Mouse (Mus musculus): Measurements from ENCODE around the gene Eif3f.
A peak's percentile ranks its signal among the peaks of the same experiment; 100 is the strongest.

Gene Eif3f

DNA sequence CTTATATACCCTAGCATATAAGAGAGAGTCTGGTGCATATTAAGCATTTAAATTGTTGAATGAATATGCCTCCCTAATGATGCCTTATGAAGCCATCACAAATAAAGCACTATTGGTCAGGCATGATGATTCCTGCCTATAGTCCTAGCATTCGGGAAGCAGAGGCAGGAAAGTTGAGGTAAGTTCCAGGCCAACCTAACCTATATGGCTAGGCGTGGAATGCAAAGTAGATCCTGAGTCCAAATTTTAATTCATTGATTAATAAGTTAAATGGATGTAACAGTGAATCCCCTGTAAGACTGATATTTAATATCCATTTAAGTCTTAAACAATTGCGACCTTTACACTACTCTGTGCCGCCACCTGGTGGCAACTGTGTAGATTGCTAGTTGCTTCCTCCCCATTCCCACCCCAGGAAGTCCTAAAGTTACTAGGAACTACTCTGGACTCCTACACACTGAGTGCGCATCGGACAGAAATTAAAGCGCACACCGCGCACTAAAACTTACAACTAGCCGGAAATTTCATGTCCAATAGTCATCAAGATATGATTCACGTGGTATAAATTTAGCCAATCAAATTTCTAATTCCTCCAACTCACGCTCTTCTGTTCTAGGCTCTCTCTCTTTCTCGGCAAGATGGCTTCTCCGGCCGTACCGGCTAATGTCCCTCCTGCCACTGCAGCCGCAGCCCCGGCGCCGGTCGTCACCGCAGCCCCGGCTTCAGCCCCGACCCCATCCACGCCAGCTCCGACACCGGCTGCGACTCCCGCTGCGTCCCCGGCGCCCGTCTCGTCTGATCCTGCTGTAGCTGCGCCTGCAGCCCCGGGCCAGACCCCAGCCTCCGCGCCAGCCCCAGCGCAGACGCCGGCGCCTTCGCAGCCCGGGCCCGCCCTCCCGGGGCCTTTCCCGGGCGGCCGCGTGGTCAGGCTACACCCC lies at the start of gene Eif3f:
Gene Eif3f, plus strand, starts transcription at position 624 of the 938 bp plus-strand sequence.
- DNase-seq: peak; percentile 95 to 98

DNA sequence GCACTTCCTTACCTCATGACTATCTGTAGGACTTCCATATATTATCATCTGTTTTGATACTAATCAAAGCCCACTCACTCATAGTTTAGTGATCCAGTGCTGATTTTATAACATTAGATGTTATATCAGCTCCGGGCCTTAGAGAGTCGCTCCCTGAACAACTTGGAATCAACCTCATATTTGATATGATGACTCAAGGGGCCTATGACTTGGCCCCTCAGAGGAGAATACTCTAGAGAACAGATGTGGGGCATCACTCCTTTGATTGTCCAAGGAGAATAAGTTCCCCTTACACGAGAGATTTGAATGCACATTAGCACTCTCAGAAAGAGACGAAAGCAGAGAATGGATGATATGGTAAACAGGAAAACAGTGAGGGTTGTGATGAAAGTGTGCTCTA lies 49.3 kb upstream of the Eif3f start, which contains the start of gene Olfr518:
Gene Olfr518, minus strand, starts transcription at position 101 of the 400 bp plus-strand sequence.
- no peak for DNase-seq

DNA sequence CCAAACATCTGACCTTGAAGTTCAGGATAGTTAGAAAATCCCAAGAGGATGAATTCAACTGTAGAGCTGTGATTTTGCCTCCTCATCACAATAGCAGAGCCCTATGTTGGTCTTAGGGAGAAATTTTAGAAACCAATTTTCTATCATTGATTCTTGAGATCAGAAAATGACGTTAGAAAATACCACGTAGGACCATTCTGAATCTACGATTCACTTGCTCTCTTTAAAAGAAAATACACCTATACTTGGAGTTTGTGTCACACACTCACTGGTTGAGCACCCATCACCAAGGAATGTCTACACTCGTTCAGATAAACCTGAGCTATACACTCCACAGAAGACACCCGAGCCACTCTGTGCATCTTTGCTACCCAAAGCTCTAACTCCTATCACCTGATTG lies 39.9 kb upstream of the Eif3f start, which contains the start of gene Olfr519:
Gene Olfr519, minus strand, starts transcription at position 101 of the 400 bp plus-strand sequence.
- DNase-seq: no peak

DNA sequence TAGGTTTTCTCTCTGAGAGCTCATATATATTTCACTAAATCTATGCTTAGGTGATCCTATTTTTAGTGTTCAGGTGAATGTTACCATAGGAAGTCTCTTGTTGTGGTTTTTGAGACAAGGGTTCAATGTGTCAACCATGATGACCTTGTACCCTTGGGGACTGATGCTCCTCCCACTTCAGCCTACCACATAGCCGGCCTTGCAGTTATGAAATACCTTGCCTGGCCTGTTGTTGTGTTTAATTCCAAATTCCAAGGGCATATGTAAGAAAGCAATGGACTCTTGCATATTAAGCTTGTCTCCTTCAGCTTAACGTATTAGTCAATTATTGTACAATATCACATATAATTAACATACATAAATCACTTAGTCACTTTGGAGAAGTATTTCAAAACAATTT lies 30.2 kb upstream of the Eif3f start:
- DNase-seq: no peak

DNA sequence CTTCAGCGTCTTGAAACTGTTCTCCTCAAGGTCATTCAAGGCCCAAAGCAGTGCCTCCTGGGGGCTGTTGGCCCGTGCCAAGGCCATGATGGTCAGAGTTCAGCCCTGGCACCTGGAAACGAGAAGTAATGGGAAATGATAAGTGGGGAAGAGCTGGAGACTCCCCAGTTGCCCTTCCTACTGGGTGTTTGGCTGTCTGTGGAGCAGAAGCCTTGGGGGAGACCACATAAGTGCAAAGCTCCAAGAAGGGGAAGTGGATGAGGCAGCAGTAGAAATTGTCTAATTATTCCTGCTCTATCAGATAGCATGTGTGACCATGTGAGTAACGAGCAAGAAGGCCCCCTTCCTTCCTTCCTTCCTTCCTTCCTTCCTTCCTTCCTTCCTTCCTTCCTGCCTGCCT lies 7.2 kb upstream of the Eif3f start:
- no peak for DNase-seq

DNA sequence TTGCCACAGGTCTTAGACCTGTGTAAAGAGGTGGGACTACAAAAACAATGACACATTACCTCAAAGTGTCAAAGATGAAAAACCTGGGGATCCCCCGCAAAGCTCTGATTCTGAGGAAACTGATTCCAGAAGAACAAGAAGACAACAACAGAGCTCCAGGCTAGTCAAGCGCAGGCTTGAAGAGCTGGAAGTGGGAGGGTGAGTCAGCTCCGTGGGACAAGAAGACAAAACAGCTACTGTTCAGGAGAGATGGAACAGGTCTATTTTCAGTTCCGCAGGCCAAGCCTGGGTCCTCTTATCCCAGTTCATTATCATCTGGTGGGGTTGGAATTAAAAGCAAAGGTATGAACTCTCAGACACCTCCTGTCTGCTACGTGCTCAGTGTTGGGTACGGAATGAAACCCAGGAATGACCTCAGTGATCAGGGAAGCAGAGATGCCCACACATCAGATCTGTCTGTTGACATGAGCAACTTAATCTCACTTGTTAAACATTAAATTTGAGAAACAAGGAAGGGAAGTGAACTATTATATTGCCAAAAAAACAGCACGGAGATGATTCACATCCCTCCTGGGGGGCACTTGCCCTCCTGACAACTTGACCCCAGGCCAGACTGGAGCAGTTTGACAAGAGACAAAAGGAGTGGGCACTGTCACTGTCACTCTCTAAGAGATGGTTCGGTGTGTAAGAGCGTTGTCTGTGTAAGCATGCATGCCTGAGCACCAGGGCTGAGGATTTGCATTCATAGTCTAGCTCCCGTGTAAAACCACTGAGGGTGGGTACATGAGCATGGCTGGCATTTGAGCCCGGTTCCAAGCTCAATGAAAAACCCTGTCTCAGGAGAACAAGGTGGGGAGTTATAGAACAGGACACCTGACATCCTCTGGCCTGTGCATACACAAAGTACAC lies 5.7 kb upstream of the Eif3f start:
- DNase-seq: no peak

DNA sequence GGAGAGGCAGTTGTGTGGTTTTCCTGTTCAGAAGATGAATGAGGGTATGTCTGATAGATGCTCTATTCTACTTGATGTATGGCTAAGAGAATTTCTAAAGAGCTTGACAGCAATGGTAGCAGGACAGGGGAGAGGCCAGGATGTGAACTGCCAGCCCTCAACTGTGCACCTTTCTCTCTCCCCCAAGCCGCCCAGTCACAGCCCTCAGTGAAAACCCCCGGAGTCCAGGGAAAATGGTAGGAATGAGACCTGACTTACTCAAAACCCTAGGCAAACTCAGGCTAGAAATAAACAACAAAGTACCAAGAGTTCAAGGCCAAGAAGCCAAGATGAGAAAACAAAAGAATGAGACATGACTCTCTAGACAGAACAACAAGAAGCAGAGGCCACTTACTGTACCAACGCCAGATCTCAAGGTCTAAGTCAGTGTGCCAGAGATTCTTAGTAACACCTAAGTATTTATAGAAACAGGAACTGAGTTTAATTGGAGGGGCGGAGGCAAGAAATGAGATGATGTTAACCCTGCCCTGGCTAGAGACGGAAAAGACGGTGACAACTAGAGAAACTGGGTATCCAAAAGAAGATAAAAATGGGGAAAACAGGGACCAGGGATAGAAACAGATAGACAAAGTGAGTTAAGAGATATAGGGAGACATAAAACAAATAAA lies 4.4 kb upstream of the Eif3f start, which contains the start of gene Nlrp10:
Gene Nlrp10, minus strand, starts transcription at position 453 of the 668 bp plus-strand sequence.
- no peak for DNase-seq

DNA sequence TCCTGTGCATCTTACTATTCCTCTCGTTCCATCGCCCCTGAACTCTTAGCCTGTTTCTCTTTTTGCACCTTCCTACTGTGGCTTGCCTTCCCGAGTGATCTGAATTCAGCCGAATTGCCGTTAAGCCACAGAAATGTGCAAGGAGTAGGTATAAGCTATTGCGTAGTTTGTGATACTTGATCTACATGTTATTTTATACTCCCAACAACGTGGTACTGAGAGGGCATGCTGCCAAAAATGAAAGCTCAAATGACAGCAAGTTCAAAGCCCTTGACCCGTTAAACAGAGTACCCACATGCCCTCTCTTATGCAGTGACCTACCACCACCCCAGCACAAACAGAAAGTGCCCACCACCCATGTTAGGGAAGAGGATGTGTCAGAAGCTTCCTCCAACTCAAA lies 619 bp downstream of the Eif3f start:
- DNase-seq: no peak

DNA sequence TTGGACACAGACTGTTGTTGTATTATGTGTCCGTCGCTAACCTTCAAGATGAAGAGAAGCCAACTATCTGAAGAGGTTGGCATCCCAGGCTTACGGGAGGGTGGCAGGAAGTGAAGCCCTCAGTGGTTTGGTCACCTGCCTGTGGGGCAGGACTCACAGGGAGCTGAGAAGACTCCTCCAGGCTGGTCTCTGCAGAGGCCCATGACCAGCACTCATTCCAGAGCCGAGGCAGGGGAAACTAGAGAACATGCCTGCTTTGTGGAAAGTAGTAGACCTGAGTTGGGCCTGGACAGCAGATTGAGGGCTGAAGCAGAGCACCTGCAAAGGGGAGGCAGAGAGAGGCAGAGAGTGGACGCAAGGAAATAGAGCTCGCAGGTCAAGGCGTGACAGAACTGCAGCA lies 1.2 kb downstream of the Eif3f start:
- no peak for DNase-seq

DNA sequence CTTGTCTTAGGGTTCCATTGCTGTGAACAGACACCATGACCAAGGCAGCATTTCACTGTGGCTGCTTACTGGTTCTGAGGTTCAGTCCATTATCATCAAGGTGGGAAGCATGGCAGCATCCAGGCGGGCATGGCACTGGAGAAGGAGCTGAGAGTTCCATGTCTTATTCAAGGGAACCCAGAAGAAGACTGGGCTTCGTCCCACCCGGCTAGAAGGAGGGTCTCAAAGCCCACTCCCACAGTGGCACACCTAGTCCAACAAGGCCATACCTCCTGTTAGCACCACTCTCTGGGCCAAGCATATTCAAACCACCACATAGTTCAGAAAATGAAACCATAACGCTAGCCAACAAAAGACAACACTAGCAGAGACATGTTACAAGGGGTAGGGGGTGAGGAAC lies 2.4 kb downstream of the Eif3f start:
- no peak for DNase-seq

DNA sequence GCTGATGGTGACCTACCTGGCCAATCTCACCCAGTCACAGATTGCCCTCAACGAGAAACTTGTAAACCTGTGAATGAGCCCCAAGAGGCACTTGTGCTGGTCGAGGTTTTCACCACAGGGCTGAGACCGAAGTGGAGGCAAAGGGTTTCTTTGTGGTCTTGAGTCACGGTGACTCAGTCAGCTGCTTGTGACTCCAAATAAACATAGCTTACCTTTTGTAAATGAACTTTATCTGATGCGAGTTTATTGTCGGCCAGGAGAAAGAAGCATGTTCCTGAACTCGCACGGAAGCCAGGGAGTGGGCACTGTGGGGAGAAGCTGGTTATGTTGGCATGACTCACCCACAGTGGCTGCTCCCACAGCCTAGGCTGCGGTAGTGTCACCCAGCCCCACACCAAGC lies 7.2 kb downstream of the Eif3f start:
- no peak for DNase-seq

DNA sequence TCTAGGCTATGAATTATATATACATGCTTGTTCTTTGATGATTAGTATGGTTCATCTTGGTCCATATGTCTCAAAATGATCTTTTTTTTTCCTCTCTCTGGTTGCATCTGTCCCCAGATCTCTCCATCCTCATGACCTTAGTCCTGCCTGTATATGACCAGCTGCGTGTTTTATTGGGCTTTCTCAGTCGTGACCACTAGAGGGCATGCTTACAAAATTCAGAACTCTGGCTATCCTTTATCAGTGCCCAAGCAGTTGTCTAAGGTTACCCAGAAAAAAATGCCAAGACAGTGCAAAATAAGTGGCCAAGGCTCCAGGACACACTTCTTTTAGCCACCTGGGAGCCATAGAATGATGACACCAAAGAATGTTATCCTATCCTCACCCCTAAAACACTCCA lies 9.8 kb downstream of the Eif3f start:
- peak; percentile 34 to 67 for DNase-seq

DNA sequence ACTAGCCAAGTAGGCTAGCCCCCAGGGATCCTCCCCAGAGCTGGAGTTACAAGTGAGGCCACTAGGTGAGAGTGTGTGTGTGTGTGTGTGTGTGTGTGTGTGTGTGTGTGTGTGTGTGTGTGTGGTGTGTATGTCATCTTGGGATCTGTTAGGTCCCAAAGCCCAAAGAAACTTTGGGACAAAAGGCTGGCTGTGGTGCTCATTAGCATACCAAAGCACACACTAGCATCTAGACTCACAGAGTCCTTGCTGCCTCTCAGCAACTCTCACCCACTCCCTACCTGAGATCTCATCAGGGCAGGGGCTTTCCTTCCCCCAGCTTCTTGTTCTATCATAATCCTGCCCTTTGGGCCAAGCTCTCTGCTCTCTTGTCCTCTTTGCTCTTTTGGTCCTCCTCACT lies 14.4 kb downstream of the Eif3f start:
- DNase-seq: no peak

DNA sequence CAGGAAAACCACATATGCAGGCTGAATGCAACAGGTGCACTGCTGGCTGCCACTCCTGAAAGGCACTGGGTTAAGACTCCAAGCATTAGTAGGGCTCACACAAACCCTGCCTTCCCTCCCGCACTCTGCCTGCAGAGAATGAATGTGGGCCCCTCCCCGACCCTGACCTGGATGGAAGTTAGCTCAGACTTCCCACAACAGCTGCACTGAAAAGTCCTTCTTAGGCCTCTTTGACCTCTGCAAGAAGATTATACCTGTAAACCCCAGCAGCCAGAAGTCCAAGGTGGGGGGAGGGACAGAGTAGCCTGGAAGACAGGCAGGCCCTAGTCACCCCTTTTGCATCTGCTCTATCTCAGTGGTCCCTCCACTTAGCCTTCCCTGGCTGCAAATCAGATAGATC lies 15.1 kb downstream of the Eif3f start:
- no peak for DNase-seq

DNA sequence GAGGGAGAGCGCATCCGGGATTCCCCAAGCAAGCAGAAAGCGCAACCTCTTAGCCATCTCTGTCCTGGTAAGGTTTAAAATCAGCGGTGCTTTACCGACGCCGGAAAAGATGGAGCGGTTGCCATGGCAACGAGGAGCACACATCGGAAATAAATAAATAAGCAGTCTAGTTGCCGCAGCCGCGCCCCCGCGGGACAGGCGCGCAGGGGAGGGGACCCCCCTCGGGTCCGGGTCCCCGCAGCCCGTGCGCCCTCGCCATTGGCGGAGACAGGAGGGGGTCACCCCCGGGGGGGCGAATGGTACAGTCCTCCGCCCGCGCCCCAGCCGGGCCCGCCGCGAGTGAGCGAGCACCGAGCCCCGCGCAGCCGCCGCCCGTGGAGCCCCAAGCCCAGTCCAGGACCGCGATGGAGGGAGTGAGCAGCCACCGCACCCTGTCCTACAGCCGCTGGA lies 16.1 kb downstream of the Eif3f start, which contains the start of gene Tub:
Gene Tub, plus strand, starts transcription at position 27 of the 450 bp plus-strand sequence.
- peak; percentile 65 to 69 for DNase-seq

DNA sequence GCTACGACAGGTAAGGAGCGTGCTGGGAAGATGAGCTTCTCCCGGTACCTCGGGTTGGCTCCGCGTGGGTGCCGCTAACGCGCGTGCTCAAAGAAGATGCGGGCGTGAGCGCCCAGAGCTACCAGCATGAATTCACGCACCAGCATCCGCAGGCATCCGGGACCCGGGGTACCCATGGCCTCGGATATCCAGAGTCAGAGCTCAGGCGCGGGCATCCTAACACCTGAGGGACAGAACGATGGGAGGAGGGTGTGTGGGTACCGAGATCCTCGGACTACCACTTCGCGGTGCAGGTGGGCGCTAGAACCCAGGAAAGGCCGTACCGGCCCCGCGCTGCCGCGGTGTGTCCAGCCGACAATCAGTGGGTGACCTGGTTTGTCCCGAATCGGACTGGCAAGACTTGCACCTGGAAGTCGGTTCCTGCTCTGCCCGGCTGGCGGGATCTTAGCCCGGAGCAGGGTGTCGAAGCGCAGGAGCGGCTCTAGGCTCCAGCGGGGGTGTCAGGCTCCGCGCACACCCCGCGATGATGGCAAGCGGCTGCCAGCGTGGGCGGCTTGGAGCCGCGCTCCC lies 16.6 kb downstream of the Eif3f start:
- peak; percentile 54 to 59 for DNase-seq

DNA sequence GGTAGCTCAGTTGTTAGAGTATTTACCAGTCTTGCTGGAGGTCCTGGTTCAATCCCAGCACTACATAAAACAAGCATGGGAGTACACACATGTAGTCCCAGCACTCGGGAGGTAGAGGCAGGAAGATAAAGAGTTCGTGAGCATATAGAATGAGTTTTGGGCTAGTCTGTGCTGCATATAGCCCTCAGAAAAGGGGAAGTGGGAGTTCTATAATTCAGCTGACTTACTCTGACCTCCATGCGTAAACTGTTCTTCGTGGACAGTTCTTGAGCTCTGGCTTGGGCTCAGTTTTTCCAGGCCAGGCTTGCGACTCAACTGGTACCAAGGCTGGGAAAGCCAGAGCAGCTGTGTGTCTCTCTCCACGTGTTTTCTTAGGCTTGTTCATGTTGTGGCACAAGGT lies 18.6 kb downstream of the Eif3f start:
- no peak for DNase-seq

DNA sequence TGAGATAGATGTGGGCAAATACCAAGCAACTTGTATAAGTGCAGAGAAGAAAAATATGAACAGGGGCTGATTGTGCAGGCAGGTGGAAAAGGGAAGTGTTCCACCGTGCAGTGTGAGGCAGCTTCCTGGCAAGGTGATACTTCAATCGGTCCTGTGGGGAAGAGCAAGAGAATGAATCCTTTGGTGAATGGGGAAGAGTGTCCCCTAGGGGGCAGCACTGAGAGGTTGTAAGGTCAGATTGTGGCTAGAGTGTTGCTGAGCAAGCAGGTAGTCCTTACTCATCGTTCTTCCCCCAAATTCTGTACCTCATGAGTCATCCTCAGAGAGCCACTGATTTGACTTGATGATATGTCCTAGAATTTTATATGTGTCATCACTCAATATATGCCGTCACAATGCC lies 20.0 kb downstream of the Eif3f start:
- DNase-seq: peak in 1 of 2 experiments; percentile 35

DNA sequence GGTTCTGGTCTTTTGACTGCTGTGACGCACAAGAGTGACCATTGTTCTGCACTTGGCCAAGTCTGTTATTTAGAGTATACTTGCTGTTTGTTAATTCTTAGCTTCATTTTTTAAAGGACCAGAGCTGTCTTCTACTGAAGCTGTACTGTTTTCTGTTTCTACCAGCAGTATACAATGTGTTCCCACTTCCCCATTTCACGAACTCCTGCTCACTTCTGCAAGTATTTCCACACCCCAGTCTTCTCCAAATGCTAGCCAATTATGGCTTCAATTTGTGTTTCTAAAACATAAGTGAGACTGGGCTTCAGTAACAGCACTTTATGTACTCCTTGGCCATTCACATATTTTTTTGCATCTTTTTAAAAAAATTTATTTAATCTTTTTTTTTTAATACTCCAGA lies 23.5 kb downstream of the Eif3f start:
- no peak for DNase-seq

DNA sequence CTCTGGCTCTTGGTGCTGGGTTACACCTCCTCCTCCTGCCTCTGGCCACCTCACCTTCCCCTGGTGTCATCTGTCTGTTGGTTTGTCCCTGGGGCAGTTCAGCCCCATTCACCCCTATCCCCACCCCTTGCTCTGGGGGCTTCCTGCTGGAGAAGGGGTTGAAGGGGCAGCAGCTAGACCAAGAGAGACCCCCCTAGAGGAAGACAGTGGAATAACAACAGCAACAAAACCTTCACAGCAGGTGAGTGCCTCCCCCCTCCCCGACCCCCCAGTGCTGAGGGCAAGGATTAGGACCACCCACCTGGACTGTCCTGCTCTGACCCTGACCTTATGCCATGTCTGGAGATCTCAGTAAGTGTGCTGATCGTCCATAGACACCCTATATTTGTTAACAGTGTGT lies 31.8 kb downstream of the Eif3f start:
- DNase-seq: no peak

DNA sequence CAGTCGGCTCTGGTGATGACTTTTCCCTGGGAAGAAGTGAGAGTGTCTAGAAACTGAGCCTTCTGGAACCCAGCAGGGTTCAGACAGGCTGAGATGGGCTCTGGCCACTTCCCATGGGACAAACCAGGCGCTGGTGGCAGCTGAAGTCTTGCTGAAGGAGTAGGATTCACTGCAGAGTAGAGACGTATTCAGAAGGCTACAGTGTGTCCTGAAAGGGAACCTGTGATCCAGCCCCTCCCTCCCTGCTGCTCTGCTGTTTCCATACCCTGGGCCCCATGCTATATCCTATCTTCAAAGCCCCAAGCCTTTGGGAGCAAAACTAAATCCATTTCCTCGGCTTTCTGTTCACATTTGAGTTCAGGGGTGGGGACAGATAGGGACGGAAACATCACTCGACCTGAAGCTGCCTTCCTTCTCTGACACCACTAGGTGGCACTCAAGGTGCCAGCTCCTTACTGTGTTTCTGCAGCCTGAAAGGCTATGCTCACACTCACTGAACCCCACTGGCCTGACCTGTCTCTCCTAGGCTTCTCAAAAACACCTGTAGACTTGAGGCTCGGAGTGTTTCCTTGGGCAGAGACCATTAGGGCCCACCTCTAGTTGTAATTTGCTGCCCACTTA lies 32.6 kb downstream of the Eif3f start:
- DNase-seq: peak; percentile 63 to 75

DNA sequence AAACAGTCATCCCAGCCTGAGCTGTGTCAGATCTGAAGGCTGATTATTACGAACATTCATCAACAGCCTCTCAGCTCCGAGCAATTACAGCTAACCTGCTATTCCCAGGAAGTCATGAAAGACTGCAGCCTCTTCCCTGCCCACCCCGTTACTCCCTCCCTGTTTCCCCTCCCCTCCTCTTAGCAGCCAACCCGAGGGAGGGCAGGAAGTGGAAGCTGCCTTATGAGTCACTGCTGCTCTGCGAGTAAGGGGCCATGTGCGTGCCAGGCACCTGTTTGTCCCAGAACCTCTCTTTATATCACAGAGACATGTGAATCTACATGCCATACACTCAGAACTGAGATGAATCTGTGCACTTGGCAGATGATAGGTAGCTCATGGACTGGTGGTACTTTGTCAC lies 34.0 kb downstream of the Eif3f start:
- no peak for DNase-seq
